Mouse (Mus musculus): Measurements from ENCODE around the gene Anp32e. TPM values are rescaled to one million over a fixed set of nuclear protein-coding genes. Genes with fewer than 3 reads are reported as not detected.
"Not testable (repeated sequence)": the region's sequence is repeated elsewhere in the genome, so short reads cannot be mapped to it uniquely, and the experiment has no call there.

Gene Anp32e
- polyA plus RNA-seq, 1 experiment from 2014 or later, result 36.5 TPM

DNA sequence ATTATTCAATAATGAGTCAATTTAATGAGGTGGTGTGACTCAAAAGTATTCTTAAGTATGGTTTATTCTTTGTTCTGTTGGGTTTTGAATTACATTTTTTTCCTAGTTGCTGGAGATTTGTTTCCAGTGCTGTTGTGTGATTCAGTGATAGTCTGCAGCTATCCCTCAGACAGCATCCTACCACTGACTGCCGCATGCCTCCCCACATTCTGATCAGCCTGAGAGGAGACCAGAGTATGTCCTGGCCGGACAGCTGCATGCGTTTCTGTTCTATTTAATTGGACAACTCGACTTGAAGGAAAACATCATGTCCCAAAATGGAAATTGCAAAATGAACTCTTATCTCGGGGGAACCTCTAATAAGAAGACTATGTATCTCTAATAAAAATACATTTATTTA lies 19.3 kb downstream of the Anp32e start:
- H3K36me3 ChIP-seq (ENCODE audit: control insufficient read depth, insufficient read depth, low read length), result peaks cover 5% of the 10 kb centered on the region; the same call in 1 of the 2 replicates
- no peak overlapping the region for H3K4me2 ChIP-seq (ENCODE audit: low read depth, low read length)
- no peaks in the 10 kb centered on the region for H3K9me3 ChIP-seq (ENCODE audit: control insufficient read depth, low read length)
- 0 out of 2 replicates have a peak, but pooled peaks cover 2% of the 10 kb centered on the region for H3K4me1 ChIP-seq (ENCODE audit: control insufficient read depth, insufficient read depth, low read length)
- H3K27ac ChIP-seq (ENCODE audit: low read depth, low read length), result no peak overlapping the region
- no peak overlapping the region for H3K9ac ChIP-seq (replicated peaks; ENCODE audit: low read depth, low read length)
- H3K27me3 ChIP-seq (ENCODE audit: control insufficient read depth, insufficient read depth, low read length), result no peaks in the 10 kb centered on the region
- WGBS, result 92% methylated on average over 5 of the region's 5 CpGs
- ATAC-seq (ENCODE audit: low read depth), result no peak
- no peak overlapping the region for H3K4me3 ChIP-seq (ENCODE audit: low read depth, low read length)

DNA sequence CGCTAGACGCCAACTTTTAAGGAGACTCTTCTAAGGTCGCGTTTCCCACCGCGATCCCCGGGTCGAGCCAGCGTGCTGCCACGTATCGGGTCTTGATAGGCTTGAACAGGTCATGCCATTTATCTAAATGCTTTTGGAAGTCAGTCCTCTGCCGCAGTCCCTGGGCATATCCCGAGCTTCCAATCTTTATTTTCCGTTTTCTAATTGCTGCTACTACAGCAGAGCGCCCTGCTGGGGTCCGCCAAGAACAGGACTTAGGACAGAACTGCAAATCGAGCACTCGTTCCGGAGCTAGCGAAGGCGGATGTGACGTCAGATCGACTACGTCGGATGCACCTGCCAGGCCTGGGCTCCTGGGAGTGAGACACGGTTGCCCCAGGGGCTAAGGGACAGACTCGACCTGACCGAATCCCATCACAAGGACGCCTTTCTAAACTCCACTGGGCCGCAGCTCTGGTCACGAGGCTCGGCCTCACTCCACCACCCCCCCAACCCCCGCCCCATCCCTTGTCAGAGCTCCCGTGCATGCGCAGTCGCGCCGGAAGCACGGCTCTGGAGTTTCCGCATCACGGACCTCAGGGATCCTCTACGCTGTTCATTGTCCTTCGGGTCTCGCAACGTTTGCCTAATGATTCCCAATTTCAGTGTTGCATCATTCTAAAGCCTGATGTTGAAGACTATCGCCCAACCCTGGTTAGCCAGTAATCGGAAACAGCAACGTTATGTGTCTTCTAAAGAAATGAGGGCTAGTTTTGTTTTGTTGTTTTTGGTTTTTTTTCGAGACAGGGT lies 21.9 kb downstream of the Anp32e start:
- peak; percentile 96 for ATAC-seq (ENCODE audit: low read depth)
- Histone ChIP-seq H3K27me3 (ENCODE audit: control insufficient read depth, insufficient read depth, low read length) (no peaks in the 10 kb centered on the region), H3K4me1 (ENCODE audit: control insufficient read depth, insufficient read depth, low read length) (0 out of 2 replicates have a peak, but pooled peaks cover 2% of the 10 kb centered on the region), H3K4me3 (ENCODE audit: low read depth, low read length) (peak overlapping the region; percentile 44), H3K9ac (replicated peaks; ENCODE audit: low read depth, low read length) (peak overlapping the region; percentile 70), H3K27ac (ENCODE audit: low read depth, low read length) (peak overlapping the region; percentile 99), H3K4me2 (ENCODE audit: low read depth, low read length) (peak overlapping the region; percentile 65), H3K9me3 (ENCODE audit: control insufficient read depth, low read length) (no peaks in the 10 kb centered on the region), H3K36me3 (ENCODE audit: control insufficient read depth, insufficient read depth, low read length) (no peaks in the 10 kb centered on the region)
- 1% methylated on average over 49 of the region's 49 CpGs for WGBS

DNA sequence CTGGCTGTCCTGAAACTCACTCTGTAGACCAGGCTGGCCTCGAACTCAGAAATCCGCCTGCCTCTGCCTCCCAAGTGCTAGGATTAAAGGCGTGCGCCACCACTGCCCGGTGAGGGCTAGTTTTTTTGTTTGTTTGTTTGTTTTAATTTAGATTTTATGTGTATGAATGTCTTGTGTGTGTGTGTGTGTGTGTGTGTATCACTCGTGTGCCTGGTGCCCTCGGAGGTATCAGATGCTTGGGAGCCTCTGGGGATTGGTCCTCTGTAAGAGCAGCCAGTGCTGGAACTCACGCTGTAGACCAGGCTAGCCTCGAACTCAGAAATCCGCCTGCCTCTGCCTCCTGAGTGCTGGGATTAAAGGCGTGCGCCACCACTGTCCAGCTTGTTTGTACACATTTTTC lies 22.5 kb downstream of the Anp32e start:
- Histone ChIP-seq H3K9ac (replicated peaks; ENCODE audit: low read depth, low read length) (peak overlapping the region; percentile 70), H3K4me3 (ENCODE audit: low read depth, low read length) (peak overlapping the region; percentile 44), H3K4me2 (ENCODE audit: low read depth, low read length) (peak overlapping the region; percentile 65), H3K27ac (ENCODE audit: low read depth, low read length) (peak overlapping the region; percentile 99)
- 72% methylated on average over 12 of the region's 12 CpGs for WGBS
- H3K4me1 ChIP-seq (ENCODE audit: control insufficient read depth, insufficient read depth, low read length); H3K36me3 ChIP-seq (ENCODE audit: control insufficient read depth, insufficient read depth, low read length); H3K27me3 ChIP-seq (ENCODE audit: control insufficient read depth, insufficient read depth, low read length); H3K9me3 ChIP-seq (ENCODE audit: control insufficient read depth, low read length): not testable (repeated sequence)
- ATAC-seq (ENCODE audit: low read depth), result peak; percentile 32

DNA sequence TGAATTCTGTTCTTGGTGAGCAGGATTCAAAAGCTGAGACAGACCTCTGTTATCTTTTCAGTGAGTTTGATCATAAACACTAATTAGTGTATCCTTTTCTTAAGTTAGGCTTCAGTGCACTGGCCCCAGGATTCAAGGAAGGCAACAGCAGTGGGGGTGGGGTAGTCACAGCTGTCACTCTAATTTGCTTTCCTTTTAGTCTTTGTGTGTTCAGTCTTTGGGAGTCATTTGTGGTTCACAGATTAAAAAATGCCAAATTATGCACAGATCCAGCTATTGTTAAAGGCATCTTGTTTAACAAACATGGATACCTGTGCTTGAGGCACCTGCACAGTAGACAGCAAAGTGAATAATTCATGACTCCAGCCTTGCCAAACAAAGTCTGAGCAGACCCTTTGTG lies 24.0 kb downstream of the Anp32e start:
- Histone ChIP-seq H3K9me3 (ENCODE audit: control insufficient read depth, low read length) (no peaks in the 10 kb centered on the region), H3K27me3 (ENCODE audit: control insufficient read depth, insufficient read depth, low read length) (no peaks in the 10 kb centered on the region), H3K4me3 (ENCODE audit: low read depth, low read length) (no peak overlapping the region), H3K27ac (ENCODE audit: low read depth, low read length) (peak overlapping the region; percentile 10; the same call in 1 of the 2 replicates), H3K4me2 (ENCODE audit: low read depth, low read length) (no peak overlapping the region), H3K36me3 (ENCODE audit: control insufficient read depth, insufficient read depth, low read length) (no peaks in the 10 kb centered on the region), H3K9ac (replicated peaks; ENCODE audit: low read depth, low read length) (no peak overlapping the region), H3K4me1 (ENCODE audit: control insufficient read depth, insufficient read depth, low read length) (0 out of 2 replicates have a peak, but pooled peaks cover 2% of the 10 kb centered on the region)
- no peak for ATAC-seq (ENCODE audit: low read depth)

DNA sequence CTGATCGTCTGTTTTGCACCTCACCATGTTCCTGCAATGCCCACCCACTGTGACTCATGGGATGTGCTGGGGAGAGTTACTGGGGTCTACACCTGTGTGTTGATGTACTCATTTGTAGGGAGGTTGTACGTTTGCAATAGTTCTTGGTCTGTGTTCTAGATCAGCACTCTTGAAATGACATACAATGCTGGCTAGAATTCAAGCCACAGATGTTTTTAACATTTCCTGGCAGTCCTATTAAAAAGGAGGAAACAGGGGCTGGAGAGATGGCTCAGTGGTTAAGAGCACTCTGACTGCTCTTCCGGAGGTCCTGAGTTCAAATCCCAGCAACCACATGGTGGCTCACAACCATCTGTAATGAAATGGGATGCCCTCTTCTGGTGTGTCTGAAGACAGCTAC lies 24.5 kb downstream of the Anp32e start:
- Histone ChIP-seq H3K9me3 (ENCODE audit: control insufficient read depth, low read length) (no peaks in the 10 kb centered on the region), H3K27ac (ENCODE audit: low read depth, low read length) (peak overlapping the region; percentile 10; the same call in 1 of the 2 replicates), H3K27me3 (ENCODE audit: control insufficient read depth, insufficient read depth, low read length) (no peaks in the 10 kb centered on the region), H3K36me3 (ENCODE audit: control insufficient read depth, insufficient read depth, low read length) (no peaks in the 10 kb centered on the region), H3K4me3 (ENCODE audit: low read depth, low read length) (no peak overlapping the region), H3K9ac (replicated peaks; ENCODE audit: low read depth, low read length) (no peak overlapping the region), H3K4me2 (ENCODE audit: low read depth, low read length) (no peak overlapping the region), H3K4me1 (ENCODE audit: control insufficient read depth, insufficient read depth, low read length) (0 out of 2 replicates have a peak, but pooled peaks cover 2% of the 10 kb centered on the region)
- no peak for ATAC-seq (ENCODE audit: low read depth)
- 66% methylated on average over 3 of the region's 3 CpGs for WGBS

DNA sequence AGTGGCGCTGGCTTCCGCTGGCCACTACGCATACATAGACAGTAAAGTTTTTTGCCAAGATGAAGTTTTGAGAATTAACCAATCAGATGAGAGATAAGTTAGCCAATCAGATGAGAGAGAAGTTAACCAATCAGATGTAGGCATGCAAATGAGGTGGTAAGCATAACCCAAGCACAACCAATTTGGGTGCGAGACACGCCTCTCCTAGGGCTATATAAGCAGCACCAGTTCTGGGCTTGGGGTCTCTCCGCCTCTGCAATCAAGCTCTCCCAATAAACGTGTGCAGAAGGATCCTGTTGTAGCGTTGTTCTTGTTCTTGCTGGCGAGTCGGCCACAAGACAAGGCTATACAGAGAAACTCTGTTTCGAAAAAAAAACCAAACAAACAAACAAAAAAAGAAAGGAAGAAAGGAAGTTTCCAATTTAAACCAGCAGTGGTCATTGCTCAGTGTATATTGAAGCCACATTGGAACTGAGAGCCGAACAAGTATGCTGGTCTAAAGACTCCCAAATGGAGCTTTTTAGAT lies 25.7 kb downstream of the Anp32e start:
- H3K4me2 ChIP-seq (ENCODE audit: low read depth, low read length); H3K4me1 ChIP-seq (ENCODE audit: control insufficient read depth, insufficient read depth, low read length); H3K9me3 ChIP-seq (ENCODE audit: control insufficient read depth, low read length); H3K4me3 ChIP-seq (ENCODE audit: low read depth, low read length); H3K9ac ChIP-seq (replicated peaks; ENCODE audit: low read depth, low read length); H3K27ac ChIP-seq (ENCODE audit: low read depth, low read length); H3K36me3 ChIP-seq (ENCODE audit: control insufficient read depth, insufficient read depth, low read length); H3K27me3 ChIP-seq (ENCODE audit: control insufficient read depth, insufficient read depth, low read length); ATAC-seq (ENCODE audit: low read depth): not testable (repeated sequence)
- 89% methylated on average over 12 of the region's 12 CpGs for WGBS

DNA sequence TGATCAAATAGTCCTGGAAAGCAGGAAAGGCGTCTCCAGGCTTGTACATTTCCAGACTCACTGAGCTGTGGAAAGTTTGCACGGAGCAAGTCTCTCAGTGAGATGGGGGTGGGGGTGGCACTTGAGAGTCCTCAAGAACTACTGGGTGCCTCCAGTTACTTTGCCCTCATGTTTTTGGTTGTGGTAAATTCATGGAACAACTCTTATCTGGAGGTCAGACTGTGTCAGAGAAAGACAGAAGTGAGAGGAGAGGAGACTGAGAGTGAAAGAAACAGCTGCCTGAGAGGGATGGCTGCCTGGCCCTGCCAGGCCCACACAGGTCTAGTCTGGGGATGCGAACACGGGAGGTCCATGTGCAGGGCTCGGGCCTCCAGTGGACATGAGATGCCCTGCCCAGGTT lies 26.3 kb downstream of the Anp32e start:
- Histone ChIP-seq H3K9ac (replicated peaks; ENCODE audit: low read depth, low read length) (no peak overlapping the region), H3K4me1 (ENCODE audit: control insufficient read depth, insufficient read depth, low read length) (0 out of 2 replicates have a peak, but pooled peaks cover 2% of the 10 kb centered on the region), H3K4me3 (ENCODE audit: low read depth, low read length) (no peak overlapping the region), H3K4me2 (ENCODE audit: low read depth, low read length) (no peak overlapping the region), H3K27ac (ENCODE audit: low read depth, low read length) (no peak overlapping the region), H3K9me3 (ENCODE audit: control insufficient read depth, low read length) (no peaks in the 10 kb centered on the region), H3K36me3 (ENCODE audit: control insufficient read depth, insufficient read depth, low read length) (no peaks in the 10 kb centered on the region), H3K27me3 (ENCODE audit: control insufficient read depth, insufficient read depth, low read length) (no peaks in the 10 kb centered on the region)
- no peak for ATAC-seq (ENCODE audit: low read depth)
- 96% methylated on average over 5 of the region's 5 CpGs for WGBS

DNA sequence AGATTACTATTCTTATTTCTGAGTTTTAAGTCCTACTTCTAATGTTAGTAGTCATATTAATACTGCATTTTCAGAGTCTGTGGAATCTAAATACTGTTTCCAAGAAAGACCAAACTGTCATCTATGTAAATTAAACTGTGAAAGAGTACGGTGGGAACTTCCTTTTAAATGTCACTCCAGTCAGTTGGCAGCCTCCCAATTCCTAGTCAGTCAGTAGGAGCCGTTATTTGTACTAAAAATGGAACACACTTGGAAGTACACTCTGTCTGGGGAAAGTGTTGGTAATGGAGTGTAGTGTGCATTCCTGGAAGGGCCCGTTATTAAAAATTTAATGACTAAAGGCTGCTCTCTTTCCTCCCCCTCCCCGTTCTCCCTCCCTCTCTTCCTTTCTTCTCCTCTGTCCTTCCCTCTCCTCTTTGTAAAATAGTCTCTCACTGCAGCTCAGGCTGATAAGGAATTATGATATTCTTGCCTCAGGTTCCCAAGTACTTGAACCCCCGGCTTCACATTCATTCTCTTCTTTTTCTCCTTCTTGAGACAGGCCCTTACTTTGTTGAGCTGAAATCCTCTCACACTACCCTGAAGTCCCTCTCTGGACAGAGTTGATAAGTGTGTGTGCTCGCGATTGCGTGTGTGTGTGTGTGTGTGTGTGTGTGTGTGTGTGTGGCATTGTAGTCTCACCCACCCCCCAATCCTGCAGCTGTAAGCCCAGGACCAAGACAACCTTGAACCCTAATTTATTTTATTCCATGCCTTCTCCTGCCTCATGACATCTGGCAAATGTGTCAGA lies 28.5 kb downstream of the Anp32e start:
- no peak overlapping the region for H3K27ac ChIP-seq (ENCODE audit: low read depth, low read length)
- no peaks in the 10 kb centered on the region for H3K27me3 ChIP-seq (ENCODE audit: control insufficient read depth, insufficient read depth, low read length)
- H3K9me3 ChIP-seq (ENCODE audit: control insufficient read depth, low read length), result no peaks in the 10 kb centered on the region
- no peak for ATAC-seq (ENCODE audit: low read depth)
- no peaks in the 10 kb centered on the region for H3K36me3 ChIP-seq (ENCODE audit: control insufficient read depth, insufficient read depth, low read length)
- no peaks in the 10 kb centered on the region for H3K4me1 ChIP-seq (ENCODE audit: control insufficient read depth, insufficient read depth, low read length)
- no peak overlapping the region for H3K4me3 ChIP-seq (ENCODE audit: low read depth, low read length)
- WGBS, result 72% methylated on average over 8 of the region's 8 CpGs
- H3K9ac ChIP-seq (replicated peaks; ENCODE audit: low read depth, low read length), result no peak overlapping the region
- no peak overlapping the region for H3K4me2 ChIP-seq (ENCODE audit: low read depth, low read length)

DNA sequence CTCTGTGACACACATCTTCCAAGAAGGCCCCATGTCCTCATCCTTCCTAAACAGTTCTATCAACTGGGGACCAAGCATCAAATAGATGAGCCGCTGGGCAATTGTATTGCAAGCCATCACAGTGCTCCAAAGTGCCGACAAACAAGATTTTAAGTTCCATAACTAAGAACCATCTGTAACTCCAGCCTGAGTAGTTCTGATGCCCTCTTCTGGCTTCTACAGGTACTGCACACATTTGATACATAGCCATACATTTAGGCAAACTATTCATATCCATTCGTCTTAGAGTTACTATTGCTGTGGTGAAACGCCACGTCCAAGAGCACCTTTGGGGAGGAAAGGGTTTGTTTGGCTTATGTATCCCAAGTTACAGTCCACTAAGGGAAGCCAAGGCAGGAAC lies 30.0 kb downstream of the Anp32e start:
- 75% methylated on average over 5 of the region's 5 CpGs for WGBS
- H3K4me1 ChIP-seq (ENCODE audit: control insufficient read depth, insufficient read depth, low read length), result no peaks in the 10 kb centered on the region
- no peak overlapping the region for H3K4me2 ChIP-seq (ENCODE audit: low read depth, low read length)
- H3K36me3 ChIP-seq (ENCODE audit: control insufficient read depth, insufficient read depth, low read length), result no peaks in the 10 kb centered on the region
- H3K4me3 ChIP-seq (ENCODE audit: low read depth, low read length), result no peak overlapping the region
- no peak overlapping the region for H3K27ac ChIP-seq (ENCODE audit: low read depth, low read length)
- H3K9me3 ChIP-seq (ENCODE audit: control insufficient read depth, low read length), result no peaks in the 10 kb centered on the region
- no peak for ATAC-seq (ENCODE audit: low read depth)
- H3K27me3 ChIP-seq (ENCODE audit: control insufficient read depth, insufficient read depth, low read length), result no peaks in the 10 kb centered on the region
- no peak overlapping the region for H3K9ac ChIP-seq (replicated peaks; ENCODE audit: low read depth, low read length)
